Mouse (Mus musculus) erythroblast, adult 5-6 weeks (primary cell): ENCODE results near the gene Mss51. TPM values are rescaled to one million over a fixed set of nuclear protein-coding genes. Genes with fewer than 3 reads are reported as not detected.

Experiments used
- ATAC-seq: replicated peaks from 2 replicates; pipeline ENCODE4 v1.8.0; 2016; ENCODE audit warnings: moderate number of reproducible peaks, mild to moderate bottlenecking, moderate TSS enrichment, inconsistent platforms; ENCODE audit not compliant: poor library complexity, low FRiP score, severe bottlenecking
- total RNA-seq, 2 experiments: library from RNA; stranded (forward) in 1 of 2; stranded (reverse) in 1 of 2; fragments of 150-400 nt in 1 of 2; fragments of 200-764, 138-1000 nt in 1 of 2; gene quantifications; 2 replicates each; pipeline versions ENCODE4 v1.2.3 to v1.2.4; 2015 to 2017; ENCODE audit warnings: low replicate concordance in 2 of 2

Gene Mss51
- total RNA-seq, 2 experiments from 2014 or later = 4.6 to 13.2 TPM

DNA sequence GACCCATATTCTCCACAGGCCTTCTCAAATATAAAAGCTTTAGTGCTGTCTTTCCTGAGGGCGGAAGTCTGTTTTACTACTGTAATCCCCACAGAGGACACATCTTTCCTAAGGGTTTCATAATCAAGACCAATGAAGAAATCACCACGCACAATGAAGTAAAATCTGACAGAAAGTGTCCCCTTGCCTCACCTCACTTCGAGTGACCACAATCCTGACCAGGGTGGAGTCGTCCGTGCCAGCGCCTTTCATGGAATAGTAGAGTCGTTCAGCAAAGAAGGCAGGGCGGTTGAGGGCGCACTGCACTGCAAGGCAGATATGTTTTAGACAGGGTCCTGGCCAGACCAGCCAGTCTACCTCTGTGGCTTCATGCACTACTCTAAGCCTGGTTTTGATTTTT is 38.3 kb downstream of the Mss51 start:
- no peak for ATAC-seq

- no peak for ATAC-seq
These were observed 43.8 kb downstream of the Mss51 start for GRCm38 (mm10) chr14:20452929-20453328.

DNA sequence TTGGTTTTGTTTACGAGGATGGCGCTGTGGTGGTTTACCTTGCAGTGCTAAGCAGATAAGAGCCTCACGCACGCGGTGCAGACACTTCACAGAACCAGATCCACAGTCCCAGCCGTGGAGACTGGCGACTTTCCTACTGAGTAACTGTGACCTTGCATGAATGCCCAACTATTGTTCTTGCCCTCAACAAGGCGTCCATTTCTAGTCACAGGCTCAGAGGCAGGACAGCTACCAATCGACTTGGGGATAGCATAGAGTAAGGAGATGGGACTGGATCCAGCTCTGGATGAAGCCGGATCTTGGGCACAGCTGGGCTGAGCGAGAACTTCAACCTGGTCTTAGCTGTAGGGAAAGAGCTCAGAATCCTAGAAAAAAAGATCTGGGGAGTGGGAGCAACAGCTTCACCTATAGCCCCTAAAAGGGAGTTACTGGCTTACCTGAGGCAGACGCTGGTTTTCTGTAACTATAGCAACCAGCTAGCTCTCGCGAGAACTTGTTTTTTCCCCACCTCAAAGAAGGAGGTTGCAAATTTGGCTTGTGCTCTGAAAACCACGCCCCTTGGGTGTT is 44.9 kb downstream of the Mss51 start, which contains the start of gene Cfap70:
Gene Cfap70 (minus strand): TSS at position 462 of the 567 bp plus-strand sequence.
- ATAC-seq = peak; percentile 87

- peak; percentile 45; the same call in 1 of the 2 replicates for ATAC-seq
These were observed 45.4 kb downstream of the Mss51 start for GRCm38 (mm10) chr14:20451302-20451701.

GRCm38 (mm10) chr14:20447209-20447608 is 49.5 kb downstream of the Mss51 start:
- no peak for ATAC-seq

GRCm38 (mm10) chr14:20442252-20442651 is 54.4 kb downstream of the Mss51 start:
- no peak for ATAC-seq

DNA sequence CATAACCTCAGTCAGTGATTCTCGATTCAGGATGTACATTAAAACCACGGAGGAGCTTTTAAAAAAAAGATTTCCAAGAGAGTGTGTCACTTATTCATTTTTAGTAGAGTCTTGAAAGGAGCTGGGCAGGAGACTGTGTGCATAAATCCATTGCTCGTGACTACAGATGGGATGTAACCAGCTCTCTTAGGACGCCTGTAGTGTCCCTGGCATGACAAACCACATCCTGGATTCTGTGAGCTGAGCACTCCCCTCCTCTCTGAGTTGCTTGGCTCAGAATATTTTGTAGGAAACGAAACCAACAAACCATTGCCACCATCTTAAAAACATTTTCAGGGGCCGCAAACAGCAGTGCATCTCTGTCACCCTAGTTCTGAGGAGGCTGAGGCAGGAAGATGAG is 59.7 kb downstream of the Mss51 start:
- ATAC-seq = no peak

Other genes with a start within 250 kb of the Mss51 start
- not detected in 2 replicates for gene Kcnk16, start 227.7 kb downstream of the Mss51 start, total RNA-seq (2015; ENCODE audit: low replicate concordance)
- not detected in 2 replicates for gene Kcnk16, start 227.7 kb downstream of the Mss51 start, total RNA-seq (2017; ENCODE audit: low replicate concordance)
- 4.4 TPM in 1 of 2 replicates, not detected in the other for gene Nudt13, start 202.2 kb downstream of the Mss51 start, total RNA-seq (2015; ENCODE audit: low replicate concordance)
- gene Nudt13, start 202.2 kb downstream of the Mss51 start, total RNA-seq (2017; ENCODE audit: low replicate concordance) = 3.6 and 5.3 TPM in 2 replicates
- gene Ecd, start 148.8 kb downstream of the Mss51 start, total RNA-seq (2015; ENCODE audit: low replicate concordance) = 10.2 and 10.9 TPM in 2 replicates
- 9.1 and 10.2 TPM in 2 replicates for gene Ecd, start 148.8 kb downstream of the Mss51 start, total RNA-seq (2017; ENCODE audit: low replicate concordance)
- gene Fam149b, start 148.7 kb downstream of the Mss51 start, total RNA-seq (2015; ENCODE audit: low replicate concordance) = 12.5 and 23.2 TPM in 2 replicates
- gene Fam149b, start 148.7 kb downstream of the Mss51 start, total RNA-seq (2017; ENCODE audit: low replicate concordance) = 5.5 and 10.5 TPM in 2 replicates
- 30.5 and 30.9 TPM in 2 replicates for gene Dnajc9, start 108.0 kb downstream of the Mss51 start, total RNA-seq (2015; ENCODE audit: low replicate concordance)
- gene Dnajc9, start 108.0 kb downstream of the Mss51 start, total RNA-seq (2017; ENCODE audit: low replicate concordance) = 51.7 and 71.7 TPM in 2 replicates
- gene Mrps16, start 103.3 kb downstream of the Mss51 start, total RNA-seq (2015; ENCODE audit: low replicate concordance) = 12.9 and 16.1 TPM in 2 replicates
- gene Mrps16, start 103.3 kb downstream of the Mss51 start, total RNA-seq (2017; ENCODE audit: low replicate concordance) = 5.0 and 14.6 TPM in 2 replicates
- gene Cfap70, start 44.7 kb downstream of the Mss51 start, total RNA-seq (2015; ENCODE audit: low replicate concordance) = 1.3 TPM in 2 replicates
- 0.09 TPM in 1 of 2 replicates, not detected in the other for gene Cfap70, start 44.7 kb downstream of the Mss51 start, total RNA-seq (2017; ENCODE audit: low replicate concordance)
- gene Anxa7, start 16.8 kb downstream of the Mss51 start, total RNA-seq (2015; ENCODE audit: low replicate concordance) = 107 and 122 TPM in 2 replicates
- gene Anxa7, start 16.8 kb downstream of the Mss51 start, total RNA-seq (2017; ENCODE audit: low replicate concordance) = 114 and 164 TPM in 2 replicates
- gene Ppp3cb, start 49.7 kb upstream of the Mss51 start, total RNA-seq (2015; ENCODE audit: low replicate concordance) = 114 and 134 TPM in 2 replicates
- 72.4 and 84.6 TPM in 2 replicates for gene Ppp3cb, start 49.7 kb upstream of the Mss51 start, total RNA-seq (2017; ENCODE audit: low replicate concordance)
- gene Usp54, start 144.2 kb upstream of the Mss51 start, total RNA-seq (2015; ENCODE audit: low replicate concordance) = 0.58 and 1.7 TPM in 2 replicates
- gene Usp54, start 144.2 kb upstream of the Mss51 start, total RNA-seq (2017; ENCODE audit: low replicate concordance) = 2.0 and 3.2 TPM in 2 replicates
- gene Myoz1, start 159.6 kb upstream of the Mss51 start, total RNA-seq (2015; ENCODE audit: low replicate concordance) = not detected in 2 replicates
- not detected in 2 replicates for gene Myoz1, start 159.6 kb upstream of the Mss51 start, total RNA-seq (2017; ENCODE audit: low replicate concordance)
- gene Synpo2l, start 171.5 kb upstream of the Mss51 start, total RNA-seq (2015; ENCODE audit: low replicate concordance) = not detected in 2 replicates
- not detected in 2 replicates for gene Synpo2l, start 171.5 kb upstream of the Mss51 start, total RNA-seq (2017; ENCODE audit: low replicate concordance)
- gene Sec24c, start 177.4 kb upstream of the Mss51 start, total RNA-seq (2015; ENCODE audit: low replicate concordance) = 20.8 and 32.6 TPM in 2 replicates
- 60.1 and 67.7 TPM in 2 replicates for gene Sec24c, start 177.4 kb upstream of the Mss51 start, total RNA-seq (2017; ENCODE audit: low replicate concordance)
- gene Fut11, start 198.1 kb upstream of the Mss51 start, total RNA-seq (2015; ENCODE audit: low replicate concordance) = 2.5 and 9.2 TPM in 2 replicates
- 1.5 and 1.7 TPM in 2 replicates for gene Fut11, start 198.1 kb upstream of the Mss51 start, total RNA-seq (2017; ENCODE audit: low replicate concordance)
- gene Chchd1, start 206.1 kb upstream of the Mss51 start, total RNA-seq (2015; ENCODE audit: low replicate concordance) = 9.6 and 27.1 TPM in 2 replicates
- gene Chchd1, start 206.1 kb upstream of the Mss51 start, total RNA-seq (2017; ENCODE audit: low replicate concordance) = 22.5 and 44.7 TPM in 2 replicates
- 17.8 and 32.3 TPM in 2 replicates for gene Zswim8, start 210.7 kb upstream of the Mss51 start, total RNA-seq (2015; ENCODE audit: low replicate concordance)
- 10.1 and 16.3 TPM in 2 replicates for gene Zswim8, start 210.7 kb upstream of the Mss51 start, total RNA-seq (2017; ENCODE audit: low replicate concordance)
- gene Ndst2, start 237.7 kb upstream of the Mss51 start, total RNA-seq (2015; ENCODE audit: low replicate concordance) = 69.8 and 80.1 TPM in 2 replicates
- 25.0 and 32.7 TPM in 2 replicates for gene Ndst2, start 237.7 kb upstream of the Mss51 start, total RNA-seq (2017; ENCODE audit: low replicate concordance)